In the genomic region with DNA sequence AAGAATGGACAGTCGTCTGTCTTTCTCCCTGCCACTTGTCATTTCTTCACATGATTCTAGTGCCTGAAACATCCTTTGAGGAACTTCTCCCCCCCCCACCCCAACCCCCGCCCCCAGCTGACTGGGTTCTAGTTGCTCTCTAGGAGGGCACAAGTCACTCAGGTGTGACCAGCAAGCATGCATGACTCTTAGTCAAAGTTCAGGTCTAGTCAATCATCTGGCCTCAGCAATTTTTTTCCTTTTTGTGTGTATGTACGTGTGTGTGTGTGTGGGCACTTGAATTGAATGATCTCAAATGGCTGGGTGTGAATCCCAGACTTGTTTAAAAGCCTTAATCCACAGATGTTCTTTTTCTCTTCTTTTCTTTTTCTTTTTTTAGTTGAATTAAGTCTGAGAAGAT, we compare ENCODE assay signal across 13 mouse cellular contexts. TPM values are rescaled to one million over a fixed set of nuclear protein-coding genes. Genes with fewer than 3 reads are reported as not detected.
"Had no signal": no experiment of that assay in that cellular context is flagged by ENCODE, and none has a peak within 500 bp of the region (broad histone marks: within the 10 kb centered on the region; RNA-seq: fewer than 3 reads in every experiment).

No protein-coding gene starts in this region.

- H3K4me3 ChIP-seq: left cerebral cortex, adult 2 months; liver, embryonic 13.5 days had no signal

- H3K9ac ChIP-seq: kidney, embryonic 15.5 days; lung, embryonic 14.5 days had no signal

- DNase-seq: liver, embryonic 13.5 days; lung, embryonic 14.5 days; midbrain, embryonic 14.5 days; thymus, adult 18-20 months; thymus, postnatal 36 days had no signal

- H3K4me2 ChIP-seq: liver, embryonic 13.5 days; lung, embryonic 14.5 days; midbrain, embryonic 11.5 days had no signal

- H3K27me3 ChIP-seq: kidney, embryonic 15.5 days had no signal

- H3K36me3 ChIP-seq: kidney, embryonic 15.5 days; liver, embryonic 13.5 days had no signal

- H3K27ac ChIP-seq: hindbrain, postnatal 0 days; left cerebral cortex, adult 2 months; macrophage had no signal

- ATAC-seq: hindbrain, postnatal 0 days; inflammation-experienced regulatory T-cells, adult 6 months; lung, postnatal 0 days had no signal

- H3K9me3 ChIP-seq: kidney, embryonic 15.5 days; liver, embryonic 13.5 days had no signal

RNA-seq across cellular contexts. Expression of a gene that starts 1.0 kb away (rescaled TPM):
- total RNA-seq: megakaryocyte-erythroid progenitor cell, adult 5-6 weeks had no signal
